Mouse (Mus musculus): ENCODE measurements at regions not wholly inside any gene's neighbourhood (a gene's known extent, or its start where the extent isn't known, plus 50 kb on each side); places are given as distances from the start of the nearest gene placed in this dataset.

- no peak for DNase-seq (ENCODE audit: low spot score in 2 of 2)
Measured at GRCm38 (mm10) chr6:10803383-10803782, 1103.9 kb downstream of the Ndufa4 start.

- no peak for DNase-seq (ENCODE audit: low spot score in 2 of 2)
Measured at GRCm38 (mm10) chr6:10758620-10759311, 1148.5 kb downstream of the Ndufa4 start.

- no peak for DNase-seq (ENCODE audit: low spot score in 2 of 2)
Measured at GRCm38 (mm10) chr6:10758051-10758450, 1149.2 kb downstream of the Ndufa4 start.

- DNase-seq (ENCODE audit: low spot score in 2 of 2): no peak
Measured at GRCm38 (mm10) chr6:10744056-10744455, 1163.2 kb downstream of the Ndufa4 start.

- DNase-seq (ENCODE audit: low spot score in 2 of 2): no peak
Measured at GRCm38 (mm10) chr6:10722566-10722965, 1184.7 kb downstream of the Ndufa4 start.

GRCm38 (mm10) chr6:10690526-10690925 lies 1216.8 kb downstream of the Ndufa4 start:
- DNase-seq (ENCODE audit: low spot score in 2 of 2): peak in 1 of 2 experiments; percentile 2
